Mouse (Mus musculus): ENCODE data around the gene Herc4.

Herc4 gene

GRCm38 (mm10) chr10:63243493-63244054 lies at the start of gene Herc4:
Gene Herc4 (plus strand): TSS chr10:63243810.
- DNase-seq (ENCODE audit: low spot score in 2 of 2): peak; percentile 89 to 91

GRCm38 (mm10) chr10:63199008-63199407 lies 44.6 kb upstream of the Herc4 start:
- DNase-seq (ENCODE audit: low spot score in 2 of 2): no peak

GRCm38 (mm10) chr10:63201534-63201933 lies 42.1 kb upstream of the Herc4 start:
- DNase-seq (ENCODE audit: low spot score in 2 of 2): no peak

- DNase-seq (ENCODE audit: low spot score in 2 of 2): no peak
Observed at GRCm38 (mm10) chr10:63203002-63203401, 40.6 kb upstream of the Herc4 start.

GRCm38 (mm10) chr10:63203728-63204127 lies 39.9 kb upstream of the Herc4 start, which contains the start of gene Mypn:
Gene Mypn (minus strand): TSS chr10:63203952.
- DNase-seq (ENCODE audit: low spot score in 2 of 2): no peak

- DNase-seq (ENCODE audit: low spot score in 2 of 2): no peak
Observed at GRCm38 (mm10) chr10:63208871-63209270, 34.7 kb upstream of the Herc4 start.

GRCm38 (mm10) chr10:63221081-63221783 lies 22.4 kb upstream of the Herc4 start:
- DNase-seq (ENCODE audit: low spot score in 2 of 2): no peak

GRCm38 (mm10) chr10:63224341-63224740 lies 19.3 kb upstream of the Herc4 start:
- no peak for DNase-seq (ENCODE audit: low spot score in 2 of 2)

- no peak for DNase-seq (ENCODE audit: low spot score in 2 of 2)
Observed at GRCm38 (mm10) chr10:63230266-63230665, 13.3 kb upstream of the Herc4 start.

GRCm38 (mm10) chr10:63230854-63231253 lies 12.8 kb upstream of the Herc4 start:
- DNase-seq (ENCODE audit: low spot score in 2 of 2): no peak

GRCm38 (mm10) chr10:63231630-63232029 lies 12.0 kb upstream of the Herc4 start:
- DNase-seq (ENCODE audit: low spot score in 2 of 2): peak in 1 of 2 experiments; percentile 35

GRCm38 (mm10) chr10:63234133-63234532 lies 9.5 kb upstream of the Herc4 start:
- no peak for DNase-seq (ENCODE audit: low spot score in 2 of 2)

- DNase-seq (ENCODE audit: low spot score in 2 of 2): no peak
Observed at GRCm38 (mm10) chr10:63235889-63236288, 7.7 kb upstream of the Herc4 start.

GRCm38 (mm10) chr10:63236663-63237062 lies 6.9 kb upstream of the Herc4 start:
- no peak for DNase-seq (ENCODE audit: low spot score in 2 of 2)

GRCm38 (mm10) chr10:63237206-63237605 lies 6.4 kb upstream of the Herc4 start:
- DNase-seq (ENCODE audit: low spot score in 2 of 2): no peak

GRCm38 (mm10) chr10:63238090-63238489 lies 5.5 kb upstream of the Herc4 start:
- no peak for DNase-seq (ENCODE audit: low spot score in 2 of 2)

- no peak for DNase-seq (ENCODE audit: low spot score in 2 of 2)
Observed at GRCm38 (mm10) chr10:63239848-63240247, 3.8 kb upstream of the Herc4 start.

- no peak for DNase-seq (ENCODE audit: low spot score in 2 of 2)
Observed at GRCm38 (mm10) chr10:63240868-63241271, 2.7 kb upstream of the Herc4 start.

- no peak for DNase-seq (ENCODE audit: low spot score in 2 of 2)
Observed at GRCm38 (mm10) chr10:63242798-63243435, 693 bp upstream of the Herc4 start.

- no peak for DNase-seq (ENCODE audit: low spot score in 2 of 2)
Observed at GRCm38 (mm10) chr10:63244055-63244671, 553 bp downstream of the Herc4 start.

- no peak for DNase-seq (ENCODE audit: low spot score in 2 of 2)
Observed at GRCm38 (mm10) chr10:63244746-63245145, 1.1 kb downstream of the Herc4 start.

GRCm38 (mm10) chr10:63245846-63246245 lies 2.2 kb downstream of the Herc4 start:
- no peak for DNase-seq (ENCODE audit: low spot score in 2 of 2)

- DNase-seq (ENCODE audit: low spot score in 2 of 2): no peak
Observed at GRCm38 (mm10) chr10:63247457-63247856, 3.8 kb downstream of the Herc4 start.
